Mouse (Mus musculus): ENCODE data around the gene Bpifa3. TPM values are rescaled to one million over a fixed set of nuclear protein-coding genes. Genes with fewer than 3 reads are reported as not detected.
"Not testable (repeated sequence)": the region's sequence is repeated elsewhere in the genome, so short reads cannot be mapped to it uniquely, and the experiment has no call there.

Bpifa3 gene
- not detected for total RNA-seq (2021)

DNA sequence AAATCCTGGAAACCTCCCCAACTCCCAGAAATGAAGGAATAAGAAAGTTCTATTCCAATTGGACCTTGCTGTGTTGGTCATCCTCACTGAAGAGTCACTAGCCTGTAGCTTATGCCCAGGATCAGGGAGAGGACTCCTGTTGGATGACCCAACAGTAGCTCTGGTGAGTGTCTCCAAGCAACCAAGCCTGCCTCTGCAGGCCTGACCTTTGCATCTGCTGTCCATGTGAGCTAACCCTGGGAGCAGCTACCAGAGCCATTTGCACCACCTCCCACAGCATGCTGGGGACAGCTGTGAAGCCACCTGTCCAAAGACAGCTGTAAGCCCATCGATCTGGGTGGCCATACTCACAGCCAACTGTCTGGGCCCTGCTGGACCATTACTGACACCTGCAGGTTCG is at the start of gene Bpifa3:
TSS of gene Bpifa3 (plus strand) at position 217 of the 400 bp plus-strand sequence.
- no peak for DNase-seq (ENCODE audit: extremely low spot score in 1 of 2, low spot score in 1 of 2)

DNA sequence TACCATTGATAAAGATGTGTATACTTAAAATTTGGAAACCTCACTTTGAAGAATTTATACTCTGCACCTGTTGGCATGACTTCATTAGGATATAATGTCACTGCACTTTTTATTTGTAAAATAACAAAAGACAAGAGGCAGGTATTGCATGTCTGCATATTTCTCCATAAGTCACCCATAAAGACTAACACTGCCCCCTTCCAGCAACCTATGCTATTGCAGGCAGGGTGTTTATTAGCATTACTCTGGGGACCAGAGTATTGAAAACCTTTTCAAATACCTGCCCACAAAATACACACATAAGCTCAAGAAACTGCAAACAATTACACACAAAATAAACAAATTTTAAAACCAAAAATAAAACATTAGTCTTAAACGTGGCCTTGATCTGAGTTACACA is 32.4 kb upstream of the Bpifa3 start:
- DNase-seq (ENCODE audit: extremely low spot score in 1 of 2, low spot score in 1 of 2): no peak

DNA sequence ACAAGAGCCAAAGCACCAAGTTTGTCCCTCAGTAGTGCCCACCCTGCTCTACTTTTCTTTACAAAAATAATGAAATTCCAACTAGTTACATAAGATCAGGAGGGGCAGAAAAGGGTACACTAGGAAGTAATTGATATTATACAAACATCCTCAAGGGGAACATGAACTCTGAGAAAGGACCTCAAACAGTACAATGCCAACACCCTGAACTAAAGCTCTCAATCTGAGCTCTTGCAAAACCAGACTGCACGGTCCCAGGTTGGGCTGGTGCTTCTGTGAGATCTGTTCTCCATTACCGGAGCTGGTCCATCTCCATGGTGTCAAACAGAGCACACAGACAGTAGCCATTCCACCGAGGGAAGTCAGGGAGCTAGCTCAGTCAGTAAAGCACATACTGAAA is 12.8 kb upstream of the Bpifa3 start:
- DNase-seq (ENCODE audit: extremely low spot score in 1 of 2, low spot score in 1 of 2): no peak

DNA sequence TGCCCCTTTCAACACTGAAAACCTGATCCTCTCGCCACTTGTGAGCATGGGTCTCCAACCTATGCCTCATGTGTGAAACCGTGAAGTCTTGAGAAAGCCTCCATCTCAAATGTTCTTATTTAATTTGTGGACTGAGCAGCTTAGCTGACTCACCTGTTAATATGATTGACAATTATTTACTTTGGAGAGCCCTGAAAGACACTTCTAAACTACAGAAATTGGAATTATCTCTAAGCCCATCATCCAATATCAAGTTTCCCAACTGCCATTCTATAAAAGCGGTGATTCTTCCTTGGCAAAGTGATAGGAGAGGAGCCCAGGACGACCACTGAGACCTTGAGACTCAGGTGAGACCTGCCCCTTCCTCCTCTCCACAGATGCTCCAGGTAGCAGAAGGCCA is 12.4 kb downstream of the Bpifa3 start, which contains the start of gene Bpifa1:
TSS of gene Bpifa1 (plus strand) at position 301 of the 400 bp plus-strand sequence.
- no peak for DNase-seq (ENCODE audit: extremely low spot score in 1 of 2, low spot score in 1 of 2)

DNA sequence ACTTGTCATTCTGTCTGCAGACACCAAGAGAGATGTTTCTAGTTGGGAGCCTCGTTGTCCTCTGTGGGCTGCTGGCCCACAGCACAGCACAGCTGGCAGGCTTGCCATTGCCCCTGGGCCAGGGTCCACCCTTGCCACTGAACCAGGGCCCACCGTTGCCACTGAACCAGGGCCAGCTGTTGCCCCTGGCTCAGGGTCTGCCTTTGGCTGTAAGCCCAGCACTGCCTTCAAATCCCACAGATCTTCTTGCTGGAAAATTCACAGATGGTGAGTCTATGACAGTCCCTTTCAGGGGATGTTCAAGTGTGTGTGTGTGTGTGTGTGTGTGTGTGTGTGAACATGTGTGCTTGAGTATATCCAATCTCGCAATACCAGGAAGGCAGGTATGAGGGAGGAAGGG is 13.6 kb downstream of the Bpifa3 start:
- DNase-seq (ENCODE audit: extremely low spot score in 1 of 2, low spot score in 1 of 2): no peak

DNA sequence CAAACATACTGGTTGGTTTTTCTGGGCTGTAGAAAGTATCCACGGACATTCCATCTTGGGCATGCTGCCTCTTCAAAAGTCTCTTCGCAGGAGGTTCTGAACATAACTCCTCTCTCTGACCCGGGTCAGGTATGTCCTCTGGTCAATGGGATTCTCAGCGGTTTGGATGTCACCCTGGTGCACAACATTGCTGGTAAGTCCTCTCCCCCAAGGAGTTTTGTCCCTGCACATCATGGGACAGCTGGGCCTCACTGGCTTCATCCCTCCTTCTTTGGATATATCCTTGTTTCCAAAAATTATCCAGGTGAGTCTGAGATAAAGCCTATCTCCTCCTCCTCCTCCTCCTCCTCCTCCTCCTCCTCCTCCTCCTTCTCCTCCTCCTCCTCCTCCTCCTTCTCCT is 17.4 kb downstream of the Bpifa3 start:
- no peak for DNase-seq (ENCODE audit: extremely low spot score in 1 of 2, low spot score in 1 of 2)

DNA sequence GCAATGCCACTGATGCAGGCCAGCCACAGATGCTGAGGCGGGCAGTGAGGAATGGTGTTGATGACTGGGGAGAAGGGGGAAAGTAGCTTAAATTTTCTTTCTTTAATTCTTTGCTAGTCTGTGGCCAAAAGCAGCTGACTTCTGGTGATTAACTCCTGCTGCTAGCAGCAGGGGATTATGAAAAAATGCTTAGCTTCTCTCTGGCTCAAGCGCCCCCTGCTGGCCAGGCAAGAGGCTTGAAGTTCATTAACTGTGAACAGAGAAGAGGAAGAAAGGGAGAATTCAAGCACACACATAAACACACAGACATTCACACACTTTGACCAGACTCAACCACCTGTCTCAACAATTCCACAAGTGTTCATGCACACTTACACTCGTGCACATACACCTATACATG is 28.3 kb downstream of the Bpifa3 start:
- peak; percentile 48 to 71 for DNase-seq (ENCODE audit: extremely low spot score in 1 of 2, low spot score in 1 of 2)

DNA sequence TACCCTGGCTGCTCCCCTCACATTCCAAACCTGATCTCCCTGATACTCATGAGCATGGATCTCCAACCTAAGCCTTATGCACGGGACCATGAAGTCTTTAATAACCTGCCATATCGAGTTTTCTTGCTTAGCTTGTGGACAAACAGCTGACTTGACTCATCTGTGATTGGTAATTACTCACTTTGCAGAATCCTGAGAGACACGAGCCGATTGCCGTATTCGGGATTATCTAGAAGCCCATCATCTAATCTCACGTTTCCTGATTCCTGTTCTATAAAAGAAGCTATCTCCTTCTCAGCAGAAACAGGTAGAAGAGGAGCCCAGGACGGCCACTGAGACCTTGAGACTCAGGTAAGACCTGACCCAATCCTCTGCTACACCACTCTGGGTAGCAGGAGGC is 32.2 kb downstream of the Bpifa3 start, which contains the start of gene Bpifa5:
TSS of gene Bpifa5 (plus strand) at position 301 of the 400 bp plus-strand sequence.
- DNase-seq (ENCODE audit: extremely low spot score in 1 of 2, low spot score in 1 of 2): no peak

DNA sequence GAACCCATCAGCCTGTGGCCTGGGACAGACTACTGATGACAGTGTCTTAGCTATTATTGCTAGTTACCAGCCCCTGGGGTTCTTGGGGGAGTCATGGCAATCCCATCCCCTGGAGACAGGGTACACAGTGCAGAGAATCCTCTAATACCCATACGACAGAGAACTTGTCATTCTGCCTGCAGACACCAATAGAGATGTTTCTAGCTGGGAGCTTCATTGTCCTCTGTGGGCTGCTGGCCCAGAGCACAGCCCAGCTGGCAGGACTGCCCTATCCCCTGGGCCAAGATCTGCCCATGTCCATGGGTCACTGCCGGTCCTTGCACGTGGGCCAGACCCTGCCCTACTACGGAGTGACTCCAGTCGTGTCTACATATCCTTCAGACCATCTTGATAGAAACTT is 33.2 kb downstream of the Bpifa3 start:
- DNase-seq (ENCODE audit: extremely low spot score in 1 of 2, low spot score in 1 of 2): no peak

DNA sequence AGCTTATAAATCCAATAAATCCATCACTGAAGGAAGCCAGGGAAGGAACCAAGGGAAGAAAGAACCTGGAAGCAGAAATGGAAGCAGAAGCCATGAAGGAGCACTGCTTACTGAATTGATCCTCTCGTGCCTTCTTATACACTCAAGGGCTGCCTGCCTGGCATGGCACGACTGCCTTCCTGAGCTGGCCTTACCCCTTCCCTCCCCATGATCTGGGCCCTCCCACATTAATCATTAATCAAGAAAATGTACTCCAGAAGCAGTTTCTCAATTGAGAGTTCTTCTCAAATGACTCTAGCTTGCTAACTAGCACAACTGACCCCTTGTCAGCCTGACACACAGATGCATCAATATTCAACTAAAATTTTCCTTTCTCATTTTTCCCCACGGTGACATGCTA is 39.0 kb downstream of the Bpifa3 start:
- DNase-seq (ENCODE audit: extremely low spot score in 1 of 2, low spot score in 1 of 2): no peak

DNA sequence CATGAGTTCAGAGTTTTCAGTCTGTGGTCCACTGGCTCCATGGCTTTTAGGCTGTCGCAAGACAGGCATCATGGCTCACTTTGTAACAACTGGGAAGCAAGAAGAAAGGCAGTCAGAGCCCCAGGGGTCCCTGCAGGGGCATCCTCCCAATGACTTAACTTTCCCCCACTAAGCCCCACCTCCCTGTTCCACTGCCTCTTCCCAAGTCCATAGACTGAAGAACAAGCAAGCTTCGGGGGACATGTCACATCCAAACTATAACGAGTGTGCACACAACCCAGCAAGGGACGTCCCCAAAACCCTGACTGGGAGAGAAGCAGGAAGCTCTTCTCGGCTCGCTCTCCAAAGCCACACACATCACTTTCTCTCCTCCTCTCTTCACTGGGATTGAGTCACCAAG is 41.5 kb downstream of the Bpifa3 start:
- no peak for DNase-seq (ENCODE audit: extremely low spot score in 1 of 2, low spot score in 1 of 2)

DNA sequence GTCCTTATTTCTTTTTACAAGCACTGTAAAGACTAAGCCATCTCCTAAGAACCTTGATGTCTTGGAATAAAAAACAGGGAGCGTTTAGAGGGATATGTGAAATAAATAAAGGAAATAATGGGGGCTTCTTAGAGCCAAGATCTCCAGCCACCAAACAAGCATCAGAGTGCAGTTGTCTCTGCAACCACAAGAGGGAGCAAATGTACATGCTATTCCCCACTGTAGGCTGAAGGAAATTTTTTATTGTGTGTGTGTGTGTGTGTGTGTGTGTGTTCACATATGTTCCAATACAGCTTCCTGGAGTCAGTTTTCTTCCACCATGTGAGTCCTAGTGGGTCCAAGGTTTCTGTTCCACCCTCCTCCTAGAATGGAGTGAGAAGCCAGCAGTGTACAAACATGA is 43.2 kb downstream of the Bpifa3 start:
- peak in 1 of 2 experiments; percentile 47 for DNase-seq (ENCODE audit: extremely low spot score in 1 of 2, low spot score in 1 of 2)

DNA sequence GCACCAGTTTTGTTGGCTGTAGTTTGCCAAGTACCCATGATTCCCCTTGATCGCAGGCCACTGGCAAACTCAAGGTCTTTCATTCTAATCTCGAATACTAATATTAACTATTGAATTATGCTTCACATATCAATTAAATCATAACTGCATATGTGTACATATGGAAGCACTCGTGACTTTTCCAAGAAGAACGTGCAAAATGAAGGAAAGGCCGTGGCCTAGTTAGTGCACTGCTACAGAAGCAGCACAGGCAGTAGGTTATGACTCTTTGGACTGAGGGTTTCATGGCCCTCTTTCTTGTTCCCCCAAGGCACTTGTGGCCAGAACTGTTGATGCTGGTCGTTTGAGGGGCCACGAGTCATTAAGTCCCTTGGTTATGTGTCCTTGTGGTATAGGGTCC is 51.8 kb downstream of the Bpifa3 start:
- DNase-seq (ENCODE audit: extremely low spot score in 1 of 2, low spot score in 1 of 2): not testable (repeated sequence)

DNA sequence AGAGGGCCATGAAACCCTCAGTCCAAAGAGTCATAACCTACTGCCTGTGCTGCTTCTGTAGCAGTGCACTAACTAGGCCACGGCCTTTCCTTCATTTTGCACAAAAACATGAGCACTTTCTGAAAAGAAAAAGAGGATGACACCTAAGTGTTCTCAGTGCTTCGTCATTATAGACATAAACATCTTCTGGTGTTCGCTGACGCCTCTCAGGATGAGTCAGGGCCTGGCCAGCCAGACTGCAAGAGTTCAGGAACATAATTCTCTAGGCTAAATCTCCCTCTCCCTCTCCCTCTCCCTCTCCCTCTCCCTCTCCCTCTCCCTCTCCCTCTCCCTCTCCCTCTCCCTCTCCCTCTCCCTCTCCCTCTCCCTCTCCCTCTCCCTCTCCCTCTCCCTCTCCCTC is 52.9 kb downstream of the Bpifa3 start:
- DNase-seq (ENCODE audit: extremely low spot score in 1 of 2, low spot score in 1 of 2): not testable (repeated sequence)

DNA sequence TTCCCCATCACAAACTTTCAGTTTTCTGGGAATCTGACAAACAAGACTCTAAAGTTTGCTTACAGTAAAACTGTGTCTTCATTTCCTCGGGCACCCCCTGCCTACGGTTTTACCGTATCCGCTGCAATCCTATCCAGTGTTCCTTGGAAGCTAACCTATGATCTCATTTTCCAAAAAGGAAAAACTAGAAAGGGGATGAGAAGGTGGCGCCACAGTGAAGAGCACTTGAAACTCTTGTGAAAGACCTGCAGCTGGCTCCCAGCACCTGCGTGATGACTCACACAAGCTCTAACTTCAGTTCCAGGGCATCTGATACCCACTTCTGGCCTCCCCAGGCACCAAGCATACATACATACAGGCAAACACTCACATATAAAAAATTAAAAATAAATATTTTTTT is 55.2 kb downstream of the Bpifa3 start:
- no peak for DNase-seq (ENCODE audit: extremely low spot score in 1 of 2, low spot score in 1 of 2)

DNA sequence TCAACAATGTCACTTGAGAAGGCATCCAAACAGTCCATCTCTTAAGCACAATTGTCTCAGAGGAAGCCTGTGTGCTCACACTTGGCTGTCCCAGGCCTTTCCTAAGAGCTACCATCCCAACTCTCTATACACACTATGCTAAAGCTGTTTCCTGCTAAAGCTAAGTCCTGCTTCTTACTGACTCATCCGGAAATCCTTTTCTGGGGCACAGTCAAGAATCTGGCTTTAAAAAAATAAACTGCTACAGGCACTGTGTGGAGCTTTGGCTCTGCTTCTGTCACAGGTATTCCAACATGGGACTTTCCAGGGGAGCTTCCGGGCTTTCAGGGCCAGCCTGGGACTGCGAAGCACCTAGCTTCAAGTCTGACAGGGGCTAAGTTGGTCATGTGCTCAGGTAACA is 55.6 kb downstream of the Bpifa3 start:
- no peak for DNase-seq (ENCODE audit: extremely low spot score in 1 of 2, low spot score in 1 of 2)

DNA sequence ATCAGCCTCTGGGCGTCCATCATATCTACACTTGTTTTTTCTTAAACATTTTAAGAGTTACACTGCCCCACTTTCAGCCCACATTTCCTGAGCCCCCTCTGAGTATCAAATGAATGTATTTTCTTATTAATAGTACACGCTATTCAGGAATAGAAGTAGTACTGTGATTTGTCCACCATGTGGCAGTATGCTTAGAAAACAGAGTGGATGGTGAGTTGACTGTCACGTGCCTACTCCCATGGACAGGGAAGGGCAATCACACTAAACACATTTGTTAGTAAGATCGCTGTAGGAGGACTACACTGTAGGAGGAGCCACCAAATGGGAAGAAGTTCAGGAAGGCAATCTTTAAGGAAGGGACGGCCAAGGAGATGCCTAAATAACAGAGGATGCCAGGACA is 57.3 kb downstream of the Bpifa3 start:
- DNase-seq (ENCODE audit: extremely low spot score in 1 of 2, low spot score in 1 of 2): no peak

Other genes with a start within 250 kb of the Bpifa3 start
- gene Bpifb6, start 229.9 kb upstream of the Bpifa3 start, total RNA-seq (2021): not detected
- not detected for gene Bpifb3, start 212.1 kb upstream of the Bpifa3 start, total RNA-seq (2021)
- not detected for gene Bpifb4, start 192.1 kb upstream of the Bpifa3 start, total RNA-seq (2021)
- not detected for gene Bpifa6, start 155.4 kb upstream of the Bpifa3 start, total RNA-seq (2021)
- gene Bpifa2, start 122.1 kb upstream of the Bpifa3 start, total RNA-seq (2021): not detected
- not detected for gene Bpifa1, start 12.5 kb downstream of the Bpifa3 start, total RNA-seq (2021)
- not detected for gene Bpifa5, start 32.3 kb downstream of the Bpifa3 start, total RNA-seq (2021)
- under 1 TPM; 0.14 to 0.42 TPM for gene Bpifb1, start 60.5 kb downstream of the Bpifa3 start, total RNA-seq (2021)
- gene Bpifb5, start 93.4 kb downstream of the Bpifa3 start, total RNA-seq (2021): not detected
- not detected for gene Bpifb9a, start 127.5 kb downstream of the Bpifa3 start, total RNA-seq (2021)
- not detected for gene Bpifb9b, start 176.9 kb downstream of the Bpifa3 start, total RNA-seq (2021)
- gene Cdk5rap1, start 242.7 kb downstream of the Bpifa3 start, total RNA-seq (2021): 10 to 100 TPM; 17.7 to 18.7 TPM